Mouse (Mus musculus): ENCODE measurements around the gene Ccdc28b. TPM values are rescaled to one million over a fixed set of nuclear protein-coding genes. Genes with fewer than 3 reads are reported as not detected.

Ccdc28b gene
- polyA plus RNA-seq, 1 experiment: 42.3 TPM

DNA sequence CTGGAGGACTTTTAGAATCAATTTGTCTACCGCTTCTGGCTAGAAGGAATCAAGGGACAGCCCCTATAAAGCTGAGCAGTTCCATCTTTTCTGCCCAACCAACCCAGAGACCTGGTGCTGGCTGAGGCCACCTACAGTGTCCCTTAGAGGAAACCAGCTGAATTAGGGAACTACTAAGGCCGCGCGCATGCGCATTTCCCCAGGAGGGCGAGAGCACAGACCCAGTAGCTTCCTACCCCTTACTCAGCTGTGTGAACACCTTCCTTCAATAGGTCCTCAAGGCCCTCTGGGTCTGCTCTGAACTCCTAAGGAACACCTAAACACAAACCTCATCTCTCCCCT, 1.3 kb upstream of the Ccdc28b start:
- TF ChIP-seq CTCF (IDR thresholded peaks at IDR 0.05; ENCODE audit: low read depth, low read length) (no peak), POLR2A (IDR thresholded peaks at IDR 0.05; ENCODE audit: borderline replicate concordance, low read depth, low read length) (no peak)
- Histone ChIP-seq H3K4me3 (ENCODE audit: insufficient read depth, low read length) (peak overlapping the region; percentile 40), H3K27ac (ENCODE audit: insufficient read depth, low read depth, low read length) (peak overlapping the region; percentile 82), H3K4me1 (ENCODE audit: control insufficient read depth, insufficient read depth, low read length) (peaks cover 21% of the 10 kb centered on the region)

DNA sequence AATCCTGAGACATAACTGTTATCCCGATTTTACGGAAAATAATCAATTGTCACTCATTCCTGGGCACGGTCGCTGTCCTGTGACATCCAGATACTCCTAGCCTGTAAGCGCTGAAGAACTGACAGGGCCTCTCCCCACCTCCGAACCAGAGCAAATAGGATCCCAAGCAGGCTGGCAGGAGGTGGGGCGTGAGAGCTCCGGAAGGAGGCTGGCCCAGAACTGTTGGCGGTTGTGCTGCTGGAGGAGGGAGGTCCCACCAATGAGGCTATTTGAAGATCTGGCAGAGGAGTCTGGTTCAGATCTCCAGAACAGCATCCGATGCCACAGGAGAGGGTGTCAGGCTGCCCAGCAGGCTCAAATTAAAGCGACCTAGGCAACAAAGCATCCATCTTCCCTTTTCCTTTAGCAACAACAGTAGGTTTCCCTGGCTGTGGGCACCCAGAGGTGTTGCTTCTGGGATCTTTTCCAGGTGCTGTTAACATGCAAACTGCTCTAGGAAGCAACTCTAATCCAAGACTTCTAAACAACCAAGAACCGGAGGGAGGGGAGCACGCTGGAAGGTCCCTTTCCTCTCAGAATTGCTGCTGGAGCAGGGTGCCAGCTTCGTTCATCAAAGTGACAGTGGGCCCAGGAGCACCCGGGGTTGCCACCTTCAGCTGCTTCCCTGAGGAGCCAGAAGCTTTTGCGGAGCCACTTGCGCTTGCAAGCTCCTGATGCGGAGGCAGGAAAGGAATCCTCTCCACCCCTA, 708 bp upstream of the Ccdc28b start:
- TF ChIP-seq POLR2A (IDR thresholded peaks at IDR 0.05; ENCODE audit: borderline replicate concordance, low read depth, low read length): peak; percentile 75; the same call in 1 of the 2 replicates
- no peak for TF ChIP-seq CTCF (IDR thresholded peaks at IDR 0.05; ENCODE audit: low read depth, low read length)
- peaks cover 21% of the 10 kb centered on the region for H3K4me1 ChIP-seq (ENCODE audit: control insufficient read depth, insufficient read depth, low read length)
- H3K4me3 ChIP-seq (ENCODE audit: insufficient read depth, low read length): peak overlapping the region; percentile 83
- peak overlapping the region; percentile 82 for H3K27ac ChIP-seq (ENCODE audit: insufficient read depth, low read depth, low read length)

DNA sequence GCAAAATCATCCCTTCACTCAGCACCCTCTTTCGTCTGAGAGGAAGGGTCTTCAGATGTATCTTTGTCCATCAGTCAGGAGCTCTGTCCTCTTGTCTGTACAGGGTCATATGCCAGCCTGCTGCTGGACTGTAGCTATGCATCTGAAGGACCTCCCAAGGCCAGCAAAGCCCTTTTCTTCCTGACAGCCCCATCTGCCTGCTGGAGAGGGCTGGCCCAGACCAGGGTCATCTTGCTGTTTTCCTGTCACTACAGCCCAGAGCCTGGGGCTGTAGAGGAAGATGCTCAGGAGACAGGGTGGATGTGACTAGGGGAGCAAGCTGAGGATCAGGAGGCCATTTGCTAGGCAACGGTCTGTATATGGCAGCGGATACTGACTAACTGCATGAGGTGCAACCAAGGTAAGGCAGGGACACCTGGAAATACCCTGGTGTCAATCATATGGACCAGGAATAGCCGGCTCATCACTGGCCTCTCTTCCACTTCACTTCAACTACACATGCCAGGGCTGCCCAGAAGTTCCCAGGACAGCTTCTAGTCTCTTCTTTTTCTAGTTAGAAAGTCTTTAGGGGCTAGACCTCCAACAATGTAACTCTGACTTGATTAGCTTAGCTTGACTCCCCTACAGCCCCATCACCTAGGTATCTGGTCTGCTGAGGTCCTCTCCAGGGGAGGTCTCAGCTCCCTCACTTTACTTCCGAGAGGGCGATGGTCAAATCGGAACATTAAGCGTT, 778 bp downstream of the Ccdc28b start:
- TF ChIP-seq POLR2A (IDR thresholded peaks at IDR 0.05; ENCODE audit: borderline replicate concordance, low read depth, low read length): no peak
- no peak overlapping the region for H3K27ac ChIP-seq (ENCODE audit: insufficient read depth, low read depth, low read length)
- peak overlapping the region; percentile 83 for H3K4me3 ChIP-seq (ENCODE audit: insufficient read depth, low read length)
- peaks cover 25% of the 10 kb centered on the region for H3K4me1 ChIP-seq (ENCODE audit: control insufficient read depth, insufficient read depth, low read length)

DNA sequence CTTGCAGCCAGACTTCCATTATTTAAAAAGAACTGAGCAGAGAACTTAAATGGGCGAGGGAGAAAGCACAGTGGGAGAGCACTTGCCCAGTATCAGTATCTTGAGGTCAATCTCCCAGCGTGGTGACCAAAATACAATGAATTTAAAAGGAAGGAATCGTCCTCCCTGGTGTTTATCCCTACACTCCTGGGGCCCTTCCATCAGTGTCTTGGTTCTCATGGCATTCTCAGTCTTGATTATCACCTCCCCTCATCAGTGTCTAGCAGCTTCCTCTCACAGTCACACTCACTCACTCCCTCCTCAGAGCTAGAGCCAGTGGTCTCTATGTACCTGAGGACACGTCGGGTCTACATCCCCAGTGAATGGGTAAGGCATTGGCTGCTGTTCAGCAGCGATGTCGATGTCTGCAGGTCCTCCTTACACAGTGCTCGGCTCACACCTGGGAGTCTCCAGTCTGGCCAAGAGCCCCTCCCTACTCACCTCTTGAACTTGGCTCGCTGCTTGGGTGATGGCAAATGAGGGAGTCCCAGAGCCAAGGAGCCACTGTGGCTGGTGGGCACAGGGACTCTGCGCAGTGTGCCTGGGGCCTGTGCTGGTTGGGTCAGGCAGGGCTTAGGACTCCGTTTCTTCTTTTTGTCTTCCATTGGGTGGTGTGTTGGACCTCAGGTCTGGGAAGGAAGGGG, 1.5 kb downstream of the Ccdc28b start:
- no peak for TF ChIP-seq CTCF (IDR thresholded peaks at IDR 0.05; ENCODE audit: low read depth, low read length)
- TF ChIP-seq POLR2A (IDR thresholded peaks at IDR 0.05; ENCODE audit: borderline replicate concordance, low read depth, low read length): no peak
- Histone ChIP-seq H3K27ac (ENCODE audit: insufficient read depth, low read depth, low read length) (no peak overlapping the region), H3K4me3 (ENCODE audit: insufficient read depth, low read length) (peak overlapping the region; percentile 83), H3K4me1 (ENCODE audit: control insufficient read depth, insufficient read depth, low read length) (peaks cover 28% of the 10 kb centered on the region)

DNA sequence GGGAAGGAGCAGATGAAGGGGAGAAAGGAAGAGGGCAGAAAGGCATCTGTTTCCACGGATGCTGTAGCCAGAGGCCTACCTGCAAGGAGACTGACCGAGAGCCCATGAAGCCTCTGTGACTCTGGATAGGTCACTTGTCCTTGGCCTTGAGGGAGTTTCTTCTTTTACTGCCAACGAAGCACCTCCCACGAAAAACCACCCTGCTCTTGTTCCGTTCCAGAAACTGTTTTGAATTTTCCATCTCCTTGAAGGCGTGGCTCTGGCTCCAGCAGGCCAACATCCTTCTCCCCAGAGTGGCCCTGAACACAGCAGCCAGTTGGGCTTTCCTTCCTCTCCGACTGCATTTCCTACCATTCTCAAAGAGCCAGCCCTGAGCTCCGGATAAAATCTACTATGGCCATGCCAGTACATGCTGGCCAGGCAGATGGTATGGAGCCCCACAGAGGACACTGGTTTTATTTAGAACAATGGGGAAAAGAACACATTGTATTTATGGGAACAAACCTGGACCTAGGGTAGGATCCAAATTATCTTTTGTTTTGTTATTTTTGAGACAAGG, 2.4 kb downstream of the Ccdc28b start:
- Histone ChIP-seq H3K4me1 (ENCODE audit: control insufficient read depth, insufficient read depth, low read length) (peaks cover 28% of the 10 kb centered on the region), H3K4me3 (ENCODE audit: insufficient read depth, low read length) (no peak overlapping the region), H3K27ac (ENCODE audit: insufficient read depth, low read depth, low read length) (no peak overlapping the region)
- TF ChIP-seq CTCF (IDR thresholded peaks at IDR 0.05; ENCODE audit: low read depth, low read length) (no peak), POLR2A (IDR thresholded peaks at IDR 0.05; ENCODE audit: borderline replicate concordance, low read depth, low read length) (no peak)

DNA sequence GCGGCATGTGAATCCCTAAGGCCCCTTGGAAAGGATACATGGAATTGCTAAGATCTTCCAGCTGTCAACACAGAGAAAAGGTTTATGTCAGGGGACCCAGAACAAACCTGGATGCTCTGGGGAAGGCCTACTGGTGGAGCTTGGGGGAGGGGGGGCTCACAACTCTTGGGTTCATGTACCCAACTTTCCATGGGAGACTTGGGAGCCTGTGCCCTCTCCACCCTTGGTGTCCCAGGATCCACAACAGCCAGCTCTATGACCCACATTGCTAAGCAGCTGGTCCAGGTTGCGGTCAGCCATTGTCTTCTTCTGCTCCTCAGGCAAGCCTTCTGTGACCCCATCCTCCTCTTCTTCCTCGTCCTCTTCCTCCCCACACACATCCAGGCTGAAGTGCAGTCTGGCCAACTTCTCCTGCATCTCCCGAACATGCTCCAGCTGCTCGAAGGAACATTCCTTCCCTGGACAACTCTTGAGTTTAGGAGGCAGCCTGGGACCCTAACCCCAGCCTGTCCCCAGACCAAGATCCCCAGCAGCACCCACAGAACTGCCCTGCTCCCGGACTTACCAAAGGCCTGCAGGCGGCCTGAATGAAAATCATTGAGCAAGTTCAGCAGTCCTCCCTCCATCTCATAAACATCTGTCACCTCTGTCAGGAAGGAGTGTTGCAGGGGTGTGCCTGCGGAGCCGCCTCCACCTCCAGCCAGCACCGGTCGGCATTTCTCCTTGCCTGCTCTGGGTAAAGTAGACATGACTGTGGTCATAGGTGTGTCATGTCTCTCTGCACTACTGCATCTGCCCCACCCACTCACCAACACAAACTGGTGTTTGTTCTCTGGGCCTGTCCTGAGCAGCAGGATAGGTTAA, 3.1 kb downstream of the Ccdc28b start:
- TF ChIP-seq POLR2A (IDR thresholded peaks at IDR 0.05; ENCODE audit: borderline replicate concordance, low read depth, low read length): no peak
- no peak for TF ChIP-seq CTCF (IDR thresholded peaks at IDR 0.05; ENCODE audit: low read depth, low read length)
- Histone ChIP-seq H3K4me3 (ENCODE audit: insufficient read depth, low read length) (no peak overlapping the region), H3K4me1 (ENCODE audit: control insufficient read depth, insufficient read depth, low read length) (peaks cover 23% of the 10 kb centered on the region), H3K27ac (ENCODE audit: insufficient read depth, low read depth, low read length) (no peak overlapping the region)

DNA sequence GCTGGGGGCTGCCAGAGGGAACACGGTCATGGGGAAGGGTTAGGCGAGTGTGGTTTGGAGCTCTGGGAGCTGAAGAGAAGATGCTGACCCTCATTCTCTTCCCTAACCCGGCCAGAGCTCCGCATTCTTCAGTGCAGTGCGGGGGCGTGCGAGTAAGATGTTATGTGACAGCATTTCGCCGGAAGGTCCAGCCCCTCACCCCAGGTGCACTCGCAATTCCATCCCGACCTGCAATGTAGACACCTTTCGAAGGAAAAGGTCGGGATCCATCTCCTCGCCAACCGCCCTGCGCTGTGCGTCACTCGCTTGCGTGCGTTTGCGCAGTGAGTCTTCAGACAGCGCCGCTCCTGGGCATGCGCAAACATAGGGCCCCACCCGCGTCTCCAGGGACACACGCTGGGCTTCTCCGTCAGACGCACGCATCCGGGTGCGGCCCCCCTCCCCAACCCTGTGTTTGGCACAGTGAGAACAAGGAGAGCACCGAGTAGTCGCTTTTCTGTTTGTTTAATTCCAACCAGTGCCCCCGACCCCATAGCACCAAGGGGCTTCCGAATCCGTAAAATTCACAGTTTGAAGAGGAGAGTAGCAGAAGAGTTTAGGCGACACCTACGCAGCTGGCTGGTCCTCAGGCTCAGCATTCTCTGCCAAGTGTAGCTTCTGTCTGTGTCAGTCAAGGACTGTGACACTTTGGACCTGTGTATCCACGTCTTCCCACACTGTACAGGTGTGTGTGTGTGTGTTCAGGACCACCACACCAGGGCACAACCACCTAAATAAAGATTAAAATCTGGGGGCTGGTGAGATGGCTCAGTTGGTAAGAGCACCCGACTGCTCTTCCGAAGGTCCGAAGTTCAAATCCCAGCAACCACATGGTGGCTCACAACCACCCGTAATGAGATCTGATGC, 4.7 kb downstream of the Ccdc28b start, which contains the start of gene Iqcc:
Iqcc (minus strand) TSS at position 314 of the 906 bp plus-strand sequence.
- peak within 1 kb of the TSS; percentile 84 for H3K4me3 ChIP-seq (ENCODE audit: insufficient read depth, low read length)
- H3K4me1 ChIP-seq (ENCODE audit: control insufficient read depth, insufficient read depth, low read length): peaks cover 16% of the 10 kb centered on the region
- peak within 1 kb of the TSS; percentile 63 for H3K27ac ChIP-seq (ENCODE audit: insufficient read depth, low read depth, low read length)
- TF ChIP-seq POLR2A (IDR thresholded peaks at IDR 0.05; ENCODE audit: borderline replicate concordance, low read depth, low read length) (no peak), CTCF (IDR thresholded peaks at IDR 0.05; ENCODE audit: low read depth, low read length) (no peak)

DNA sequence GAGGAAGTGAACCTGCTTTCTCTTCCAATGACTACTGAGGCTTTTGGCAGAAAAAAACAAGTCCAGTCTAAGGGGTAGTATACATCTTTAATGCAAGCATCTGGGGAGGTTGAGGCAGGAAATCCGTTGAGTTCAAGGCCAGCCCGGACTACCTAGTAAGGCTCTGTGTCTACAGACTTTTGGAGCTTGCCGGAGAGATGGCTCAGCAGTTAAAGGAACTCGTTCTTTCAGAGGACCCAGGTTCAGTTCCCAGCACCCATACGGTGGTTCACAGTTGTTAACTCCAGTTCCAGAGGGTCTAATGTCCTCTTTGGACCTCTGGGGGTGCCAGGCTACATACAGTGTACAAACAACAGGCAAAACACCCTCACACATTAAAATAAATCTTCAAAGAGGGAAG, 5.7 kb downstream of the Ccdc28b start:
- H3K4me3 ChIP-seq (ENCODE audit: insufficient read depth, low read length): peak overlapping the region; percentile 84
- H3K4me1 ChIP-seq (ENCODE audit: control insufficient read depth, insufficient read depth, low read length): peaks cover 16% of the 10 kb centered on the region
- no peak overlapping the region for H3K27ac ChIP-seq (ENCODE audit: insufficient read depth, low read depth, low read length)
- TF ChIP-seq CTCF (IDR thresholded peaks at IDR 0.05; ENCODE audit: low read depth, low read length) (no peak), POLR2A (IDR thresholded peaks at IDR 0.05; ENCODE audit: borderline replicate concordance, low read depth, low read length) (no peak)
